10 mouse cellular contexts compared by ENCODE assay signal in genomic region chr10:91242491-91243046, GRCm38 (mm10).
DNase-seq lines count a peak whose midpoint lies in the region; ATAC-seq and TF ChIP-seq lines count a peak whose summit lies in the region.
"Had no signal": no experiment of that assay in that cellular context is flagged by ENCODE, and none has a peak within 500 bp of the region (broad histone marks: within the 10 kb centered on the region; RNA-seq: fewer than 3 reads in every experiment).

No protein-coding gene starts in this region.

- TF ChIP-seq CTCF in lung, postnatal 0 days (IDR thresholded peaks at IDR 0.05), result no peak

- H3K4me2 ChIP-seq in hindbrain, embryonic 14.5 days (replicated peaks), result no peak overlapping the region
- H3K4me2 ChIP-seq in hindbrain, embryonic 13.5 days, result no peak overlapping the region
- 0 out of 2 replicates have a peak overlapping the region, but pooled peaks have one; percentile 16 for H3K4me2 ChIP-seq in embryonic facial prominence, embryonic 13.5 days
- no peak overlapping the region; the same call in 1 of the 2 replicates for H3K4me2 ChIP-seq in lung, postnatal 0 days (replicated peaks; ENCODE audit: low read depth, low read length)

- H3K9me3 ChIP-seq in hindbrain, embryonic 14.5 days (ENCODE audit: control insufficient read depth, low read length), result no peaks in the 10 kb centered on the region
- no peaks in the 10 kb centered on the region for H3K9me3 ChIP-seq in hindbrain, embryonic 13.5 days
- no peaks in the 10 kb centered on the region for H3K9me3 ChIP-seq in embryonic facial prominence, embryonic 13.5 days
- no peaks in the 10 kb centered on the region for H3K9me3 ChIP-seq in lung, postnatal 0 days (ENCODE audit: low read length)

- no peaks in the 10 kb centered on the region for H3K27me3 ChIP-seq in hindbrain, embryonic 14.5 days (ENCODE audit: control insufficient read depth, insufficient read depth, low read length)
- no peaks in the 10 kb centered on the region for H3K27me3 ChIP-seq in hindbrain, embryonic 13.5 days
- 0 out of 2 replicates have a peak, but pooled peaks cover 3% of the 10 kb centered on the region for H3K27me3 ChIP-seq in embryonic facial prominence, embryonic 13.5 days
- H3K27me3 ChIP-seq in lung, postnatal 0 days (replicated peaks; ENCODE audit: insufficient read depth, low read length), result no peaks in the 10 kb centered on the region

- peak; percentile 54 for TF ChIP-seq EP300 in lung, postnatal 0 days (IDR thresholded peaks at IDR 0.05)

- 65% methylated on average over 5 of the region's 5 CpGs for WGBS in hindbrain, embryonic 14.5 days
- WGBS in hindbrain, embryonic 13.5 days, result 66% methylated on average over 5 of the region's 5 CpGs
- WGBS in embryonic facial prominence, embryonic 13.5 days, result 60% methylated on average over 5 of the region's 5 CpGs
- 41% methylated on average over 5 of the region's 5 CpGs for WGBS in lung, postnatal 0 days

- H3K9ac ChIP-seq in hindbrain, embryonic 14.5 days, result no peak overlapping the region
- H3K9ac ChIP-seq in hindbrain, embryonic 13.5 days, result no peak overlapping the region
- H3K9ac ChIP-seq in embryonic facial prominence, embryonic 13.5 days, result no peak overlapping the region
- no peak overlapping the region for H3K9ac ChIP-seq in lung, postnatal 0 days (replicated peaks; ENCODE audit: low read depth)

- ATAC-seq in hindbrain, embryonic 14.5 days (ENCODE audit: low FRiP score), result no peak
- no peak for ATAC-seq in hindbrain, embryonic 13.5 days (ENCODE audit: low FRiP score)
- ATAC-seq in embryonic facial prominence, embryonic 13.5 days (ENCODE audit: insufficient number of reproducible peaks, insufficient read depth, low FRiP score, low TSS enrichment, low read depth), result no peak
- ATAC-seq in lung, postnatal 0 days, result peak; percentile 9; the same call in 1 of the 2 replicates

- peaks cover 17% of the 10 kb centered on the region for H3K4me1 ChIP-seq in hindbrain, embryonic 14.5 days (replicated peaks; ENCODE audit: control insufficient read depth, insufficient read depth, low read length)
- H3K4me1 ChIP-seq in hindbrain, embryonic 13.5 days (replicated peaks), result peaks cover 24% of the 10 kb centered on the region
- peaks cover 55% of the 10 kb centered on the region for H3K4me1 ChIP-seq in embryonic facial prominence, embryonic 13.5 days
- H3K4me1 ChIP-seq in lung, postnatal 0 days (ENCODE audit: insufficient read depth, low read depth, low read length), result peaks cover 1% of the 10 kb centered on the region; the same call in 1 of the 2 replicates

- H3K4me3 ChIP-seq in hindbrain, embryonic 14.5 days (replicated peaks; ENCODE audit: low read length), result no peak overlapping the region
- no peak overlapping the region for H3K4me3 ChIP-seq in hindbrain, embryonic 13.5 days
- H3K4me3 ChIP-seq in embryonic facial prominence, embryonic 13.5 days, result no peak overlapping the region
- H3K4me3 ChIP-seq in lung, postnatal 0 days (ENCODE audit: low read depth, low read length), result no peak overlapping the region

- H3K36me3 ChIP-seq in hindbrain, embryonic 14.5 days (replicated peaks; ENCODE audit: control insufficient read depth, insufficient read depth), result no peaks in the 10 kb centered on the region
- no peaks in the 10 kb centered on the region for H3K36me3 ChIP-seq in hindbrain, embryonic 13.5 days
- H3K36me3 ChIP-seq in embryonic facial prominence, embryonic 13.5 days, result no peaks in the 10 kb centered on the region
- H3K36me3 ChIP-seq in lung, postnatal 0 days (ENCODE audit: insufficient read depth, low read length), result no peaks in the 10 kb centered on the region

- H3K27ac ChIP-seq in hindbrain, embryonic 14.5 days, result 0 out of 2 replicates have a peak overlapping the region, but pooled peaks have one; percentile 27
- no peak overlapping the region for H3K27ac ChIP-seq in hindbrain, embryonic 13.5 days
- H3K27ac ChIP-seq in embryonic facial prominence, embryonic 13.5 days, result peak overlapping the region; percentile 89
- peak overlapping the region; percentile 79 for H3K27ac ChIP-seq in lung, postnatal 0 days (ENCODE audit: low read length)

- DNase-seq in hindbrain, embryonic 14.5 days (ENCODE audit: low spot score), result no peak
- DNase-seq in 3T3-L1 (ENCODE audit: low read depth, low spot score), result peak; percentile 23
- peak; percentile 54 for DNase-seq in lung, postnatal 0 days (ENCODE audit: low spot score)
- no peak for DNase-seq in adrenal gland, adult 2 months
- DNase-seq in frontal cortex, postnatal 25 days (ENCODE audit: low spot score in 2 of 2), result no peak
- no peak for DNase-seq in left cerebral cortex, adult 11 months (ENCODE audit: low spot score)
- DNase-seq: cerebellum, adult 9-10 months; left cerebral cortex, postnatal 4 days had no signal

Comparison
In these comparisons a context has a peak if more than half of its experiments do, and no peak if none do; other contexts are left out.
1. DNase-seq: peak in 3T3-L1 (single experiment) and lung, postnatal 0 days (single experiment); none in hindbrain, embryonic 14.5 days (single experiment), adrenal gland, adult 2 months (single experiment), frontal cortex, postnatal 25 days (0 of 2) and left cerebral cortex, adult 11 months (single experiment).